Mouse (Mus musculus): ENCODE results near the gene Ppfia2. TPM values are rescaled to one million over a fixed set of nuclear protein-coding genes. Genes with fewer than 3 reads are reported as not detected.

Gene Ppfia2
- polyA plus RNA-seq, 1 experiment from 2014 or later = 0.28 TPM

- Histone ChIP-seq H3K36me3 (ENCODE audit: control insufficient read depth, insufficient read depth, low read length) (no peaks in the 10 kb centered on the region), H3K9me3 (ENCODE audit: control insufficient read depth, low read length) (no peaks in the 10 kb centered on the region), H3K4me3 (ENCODE audit: low read length) (no peak overlapping the region), H3K9ac (ENCODE audit: low read depth, low read length) (no peak overlapping the region), H3K4me1 (ENCODE audit: control insufficient read depth, insufficient read depth, low read length) (no peaks in the 10 kb centered on the region), H3K27me3 (ENCODE audit: control insufficient read depth, insufficient read depth, low read length) (no peaks in the 10 kb centered on the region), H3K4me2 (replicated peaks; ENCODE audit: low read depth, low read length) (no peak overlapping the region), H3K27ac (ENCODE audit: low read depth, low read length) (no peak overlapping the region)
- 83% methylated on average over 4 of the region's 4 CpGs for WGBS
- ATAC-seq (ENCODE audit: low FRiP score, low TSS enrichment) = no peak
Observed at GRCm38 (mm10) chr10:106870233-106870632, 400.1 kb downstream of the Ppfia2 start.

- Histone ChIP-seq H3K27me3 (ENCODE audit: control insufficient read depth, insufficient read depth, low read length) (no peaks in the 10 kb centered on the region), H3K4me3 (ENCODE audit: low read length) (no peak overlapping the region), H3K36me3 (ENCODE audit: control insufficient read depth, insufficient read depth, low read length) (no peaks in the 10 kb centered on the region), H3K27ac (ENCODE audit: low read depth, low read length) (no peak overlapping the region), H3K9me3 (ENCODE audit: control insufficient read depth, low read length) (no peaks in the 10 kb centered on the region), H3K4me2 (replicated peaks; ENCODE audit: low read depth, low read length) (no peak overlapping the region), H3K4me1 (ENCODE audit: control insufficient read depth, insufficient read depth, low read length) (no peaks in the 10 kb centered on the region), H3K9ac (ENCODE audit: low read depth, low read length) (no peak overlapping the region)
- WGBS = 89% methylated on average over 3 of the region's 3 CpGs
- no peak for ATAC-seq (ENCODE audit: low FRiP score, low TSS enrichment)
Observed at GRCm38 (mm10) chr10:106871847-106872246, 401.7 kb downstream of the Ppfia2 start.

DNA sequence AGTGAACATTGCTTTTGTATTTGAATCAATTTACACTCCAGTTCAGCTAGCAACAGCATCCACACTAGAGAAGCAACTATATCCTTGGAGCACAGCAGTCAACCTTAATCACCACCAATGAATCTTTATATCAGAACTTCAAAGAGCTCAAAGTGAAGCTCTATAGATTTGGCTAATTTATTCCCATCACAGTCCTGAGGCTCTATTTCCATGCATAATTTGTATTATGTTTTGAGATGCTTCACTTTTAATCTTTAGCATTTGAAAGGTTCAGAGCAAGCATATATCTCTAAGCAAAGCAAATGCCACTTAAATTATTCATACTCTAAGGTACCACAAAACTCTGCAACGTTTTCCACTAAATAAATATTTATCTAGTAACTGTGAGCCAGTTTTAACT is 402.6 kb downstream of the Ppfia2 start:
- no peak overlapping the region for H3K9ac ChIP-seq (ENCODE audit: low read depth, low read length)
- no peaks in the 10 kb centered on the region for H3K36me3 ChIP-seq (ENCODE audit: control insufficient read depth, insufficient read depth, low read length)
- H3K27me3 ChIP-seq (ENCODE audit: control insufficient read depth, insufficient read depth, low read length) = no peaks in the 10 kb centered on the region
- H3K9me3 ChIP-seq (ENCODE audit: control insufficient read depth, low read length) = no peaks in the 10 kb centered on the region
- H3K4me2 ChIP-seq (replicated peaks; ENCODE audit: low read depth, low read length) = no peak overlapping the region
- no peak for ATAC-seq (ENCODE audit: low FRiP score, low TSS enrichment)
- H3K4me1 ChIP-seq (ENCODE audit: control insufficient read depth, insufficient read depth, low read length) = no peaks in the 10 kb centered on the region
- H3K4me3 ChIP-seq (ENCODE audit: low read length) = no peak overlapping the region
- no peak overlapping the region for H3K27ac ChIP-seq (ENCODE audit: low read depth, low read length)
- WGBS = 34% methylated on average over 1 of the region's 1 CpGs

- no peak overlapping the region for H3K4me3 ChIP-seq (ENCODE audit: low read length)
- no peaks in the 10 kb centered on the region for H3K4me1 ChIP-seq (ENCODE audit: control insufficient read depth, insufficient read depth, low read length)
- no peaks in the 10 kb centered on the region for H3K27me3 ChIP-seq (ENCODE audit: control insufficient read depth, insufficient read depth, low read length)
- no peak overlapping the region for H3K9ac ChIP-seq (ENCODE audit: low read depth, low read length)
- H3K4me2 ChIP-seq (replicated peaks; ENCODE audit: low read depth, low read length) = no peak overlapping the region
- no peak for ATAC-seq (ENCODE audit: low FRiP score, low TSS enrichment)
- no peaks in the 10 kb centered on the region for H3K9me3 ChIP-seq (ENCODE audit: control insufficient read depth, low read length)
- WGBS = 74% methylated on average over 3 of the region's 3 CpGs
- no peaks in the 10 kb centered on the region for H3K36me3 ChIP-seq (ENCODE audit: control insufficient read depth, insufficient read depth, low read length)
- H3K27ac ChIP-seq (ENCODE audit: low read depth, low read length) = no peak overlapping the region
Observed at GRCm38 (mm10) chr10:106881330-106881729, 411.2 kb downstream of the Ppfia2 start.

- Histone ChIP-seq H3K27me3 (ENCODE audit: control insufficient read depth, insufficient read depth, low read length) (no peaks in the 10 kb centered on the region), H3K9me3 (ENCODE audit: control insufficient read depth, low read length) (no peaks in the 10 kb centered on the region), H3K27ac (ENCODE audit: low read depth, low read length) (no peak overlapping the region), H3K4me3 (ENCODE audit: low read length) (no peak overlapping the region), H3K4me1 (ENCODE audit: control insufficient read depth, insufficient read depth, low read length) (no peaks in the 10 kb centered on the region), H3K4me2 (replicated peaks; ENCODE audit: low read depth, low read length) (no peak overlapping the region), H3K9ac (ENCODE audit: low read depth, low read length) (no peak overlapping the region), H3K36me3 (ENCODE audit: control insufficient read depth, insufficient read depth, low read length) (no peaks in the 10 kb centered on the region)
- WGBS = 63% methylated on average over 13 of the region's 13 CpGs
- ATAC-seq (ENCODE audit: low FRiP score, low TSS enrichment) = no peak
Observed at GRCm38 (mm10) chr10:106896351-106896750, 426.2 kb downstream of the Ppfia2 start.

DNA sequence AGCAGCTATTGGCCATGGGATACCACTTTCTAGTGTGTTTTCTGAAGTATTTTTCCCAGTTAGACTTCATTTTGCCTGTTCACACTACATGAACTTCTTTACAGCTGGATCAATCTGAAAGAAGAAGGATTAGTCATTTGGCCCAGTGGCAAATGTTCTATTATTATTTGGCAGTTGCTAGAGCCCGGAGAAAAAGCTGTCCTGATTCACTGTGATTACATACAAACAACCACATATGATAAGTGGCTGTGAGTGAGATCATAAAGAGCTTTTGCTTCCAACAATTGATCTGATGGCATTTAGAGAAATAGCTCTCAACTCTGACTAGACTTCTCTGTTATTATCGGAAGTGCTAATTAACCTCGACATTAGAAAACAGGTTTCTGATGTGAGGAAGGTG is 440.0 kb downstream of the Ppfia2 start:
- H3K36me3 ChIP-seq (ENCODE audit: control insufficient read depth, insufficient read depth, low read length) = no peaks in the 10 kb centered on the region
- ATAC-seq (ENCODE audit: low FRiP score, low TSS enrichment) = no peak
- WGBS = 80% methylated on average over 3 of the region's 3 CpGs

GRCm38 (mm10) chr10:106913032-106913431 is 442.9 kb downstream of the Ppfia2 start:
- Histone ChIP-seq H3K36me3 (ENCODE audit: control insufficient read depth, insufficient read depth, low read length) (no peaks in the 10 kb centered on the region), H3K4me1 (ENCODE audit: control insufficient read depth, insufficient read depth, low read length) (no peaks in the 10 kb centered on the region), H3K4me3 (ENCODE audit: low read length) (no peak overlapping the region), H3K9ac (ENCODE audit: low read depth, low read length) (no peak overlapping the region), H3K27ac (ENCODE audit: low read depth, low read length) (no peak overlapping the region), H3K9me3 (ENCODE audit: control insufficient read depth, low read length) (no peaks in the 10 kb centered on the region), H3K27me3 (ENCODE audit: control insufficient read depth, insufficient read depth, low read length) (no peaks in the 10 kb centered on the region), H3K4me2 (replicated peaks; ENCODE audit: low read depth, low read length) (no peak overlapping the region)
- WGBS = 28% methylated on average over 2 of the region's 2 CpGs
- 0 out of 2 replicates have a peak, but pooled peaks have one; percentile 39 for ATAC-seq (ENCODE audit: low FRiP score, low TSS enrichment)

More for the DNA sequence above, 440.0 kb downstream of the Ppfia2 start:
- Histone ChIP-seq H3K27me3 (ENCODE audit: control insufficient read depth, insufficient read depth, low read length) (no peaks in the 10 kb centered on the region), H3K4me2 (replicated peaks; ENCODE audit: low read depth, low read length) (no peak overlapping the region), H3K4me1 (ENCODE audit: control insufficient read depth, insufficient read depth, low read length) (no peaks in the 10 kb centered on the region), H3K9me3 (ENCODE audit: control insufficient read depth, low read length) (no peaks in the 10 kb centered on the region), H3K4me3 (ENCODE audit: low read length) (no peak overlapping the region), H3K27ac (ENCODE audit: low read depth, low read length) (no peak overlapping the region), H3K9ac (ENCODE audit: low read depth, low read length) (no peak overlapping the region)

DNA sequence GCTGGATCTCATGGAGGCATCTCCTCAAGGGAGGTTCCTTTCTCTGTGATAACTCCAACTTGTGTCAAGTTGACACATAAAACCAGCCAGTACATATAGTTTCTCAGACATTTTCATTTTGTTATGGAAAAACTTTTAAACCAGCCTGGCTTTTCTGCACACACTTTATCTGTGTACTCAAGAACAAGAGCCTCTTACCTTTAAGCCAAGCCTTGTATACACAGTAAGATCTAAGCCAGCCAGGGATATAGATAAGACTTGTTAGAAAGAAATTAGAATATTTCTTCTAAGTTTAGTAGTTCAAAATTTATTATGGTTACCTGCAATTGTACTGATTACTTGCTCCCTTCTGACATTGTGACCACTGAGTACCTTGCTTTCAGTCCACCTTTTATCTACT is 444.1 kb downstream of the Ppfia2 start:
- Histone ChIP-seq H3K9ac (ENCODE audit: low read depth, low read length) (no peak overlapping the region), H3K4me3 (ENCODE audit: low read length) (no peak overlapping the region), H3K27ac (ENCODE audit: low read depth, low read length) (no peak overlapping the region), H3K27me3 (ENCODE audit: control insufficient read depth, insufficient read depth, low read length) (no peaks in the 10 kb centered on the region), H3K36me3 (ENCODE audit: control insufficient read depth, insufficient read depth, low read length) (no peaks in the 10 kb centered on the region), H3K9me3 (ENCODE audit: control insufficient read depth, low read length) (no peaks in the 10 kb centered on the region), H3K4me2 (replicated peaks; ENCODE audit: low read depth, low read length) (no peak overlapping the region), H3K4me1 (ENCODE audit: control insufficient read depth, insufficient read depth, low read length) (no peaks in the 10 kb centered on the region)
- ATAC-seq (ENCODE audit: low FRiP score, low TSS enrichment) = no peak

- ATAC-seq (ENCODE audit: low FRiP score, low TSS enrichment) = no peak
- no peaks in the 10 kb centered on the region for H3K9me3 ChIP-seq (ENCODE audit: control insufficient read depth, low read length)
- H3K9ac ChIP-seq (ENCODE audit: low read depth, low read length) = no peak overlapping the region
- H3K27me3 ChIP-seq (ENCODE audit: control insufficient read depth, insufficient read depth, low read length) = no peaks in the 10 kb centered on the region
- H3K4me1 ChIP-seq (ENCODE audit: control insufficient read depth, insufficient read depth, low read length) = no peaks in the 10 kb centered on the region
- no peak overlapping the region for H3K4me2 ChIP-seq (replicated peaks; ENCODE audit: low read depth, low read length)
- H3K27ac ChIP-seq (ENCODE audit: low read depth, low read length) = no peak overlapping the region
- H3K4me3 ChIP-seq (ENCODE audit: low read length) = no peak overlapping the region
- no peaks in the 10 kb centered on the region for H3K36me3 ChIP-seq (ENCODE audit: control insufficient read depth, insufficient read depth, low read length)
Observed at GRCm38 (mm10) chr10:106914822-106915221, 444.7 kb downstream of the Ppfia2 start.

GRCm38 (mm10) chr10:106924334-106924733 is 454.2 kb downstream of the Ppfia2 start:
- no peak for ATAC-seq (ENCODE audit: low FRiP score, low TSS enrichment)
- Histone ChIP-seq H3K27me3 (ENCODE audit: control insufficient read depth, insufficient read depth, low read length) (no peaks in the 10 kb centered on the region), H3K36me3 (ENCODE audit: control insufficient read depth, insufficient read depth, low read length) (no peaks in the 10 kb centered on the region)

More at GRCm38 (mm10) chr10:106924334-106924733, 454.2 kb downstream of the Ppfia2 start:
- Histone ChIP-seq H3K27ac (ENCODE audit: low read depth, low read length) (no peak overlapping the region), H3K4me1 (ENCODE audit: control insufficient read depth, insufficient read depth, low read length) (no peaks in the 10 kb centered on the region), H3K4me3 (ENCODE audit: low read length) (no peak overlapping the region), H3K4me2 (replicated peaks; ENCODE audit: low read depth, low read length) (no peak overlapping the region), H3K9me3 (ENCODE audit: control insufficient read depth, low read length) (no peaks in the 10 kb centered on the region), H3K9ac (ENCODE audit: low read depth, low read length) (no peak overlapping the region)
- WGBS = 92% methylated on average over 5 of the region's 5 CpGs
